Mouse (Mus musculus): ENCODE results near the gene Ulk4. TPM values are rescaled to one million over a fixed set of nuclear protein-coding genes. Genes with fewer than 3 reads are reported as not detected.

Gene Ulk4
- total and polyA plus RNA-seq, 3 experiments: 0.18 to 2.3 (median 0.30) TPM

- Histone ChIP-seq H3K79me2 (replicated peaks; ENCODE audit: control insufficient read depth, insufficient read depth, low read length) (no peaks in the 10 kb centered on the region), H3K9ac (ENCODE audit: low read depth, low read length) (no peak overlapping the region), H3K36me3 (ENCODE audit: control insufficient read depth, insufficient read depth, low read length) (no peaks in the 10 kb centered on the region), H3K4me3 (no peak overlapping the region), H3K27ac (no peak overlapping the region), H3K27me3 (ENCODE audit: control insufficient read depth, insufficient read depth, low read length) (no peaks in the 10 kb centered on the region), H3K4me1 (ENCODE audit: control insufficient read depth, insufficient read depth, low read length) (no peaks in the 10 kb centered on the region)
- TF ChIP-seq EP300 (IDR thresholded peaks at IDR 0.05; ENCODE audit: insufficient read depth, low read depth, low read length) (no peak), POLR2A (IDR thresholded peaks at IDR 0.05; ENCODE audit: insufficient read depth, low read depth, low read length) (no peak), CTCF (IDR thresholded peaks at IDR 0.05) (no peak)
- intact Hi-C loops (cut with DNase I): no loop called here
- 37% methylated on average over 11 of the region's 11 CpGs for WGBS
- DNase-seq: no peak
Measured at GRCm38 (mm10) chr9:121107101-121107500, 169.9 kb downstream of the Ulk4 start.

- no peaks in the 10 kb centered on the region for H3K79me2 ChIP-seq (replicated peaks; ENCODE audit: control insufficient read depth, insufficient read depth, low read length)
- H3K36me3 ChIP-seq (ENCODE audit: control insufficient read depth, insufficient read depth, low read length): no peaks in the 10 kb centered on the region
- H3K27ac ChIP-seq: no peak overlapping the region
- no peak for TF ChIP-seq POLR2A (IDR thresholded peaks at IDR 0.05; ENCODE audit: insufficient read depth, low read depth, low read length)
- TF ChIP-seq EP300 (IDR thresholded peaks at IDR 0.05; ENCODE audit: insufficient read depth, low read depth, low read length): no peak
- no peak for TF ChIP-seq CTCF (IDR thresholded peaks at IDR 0.05)
- no peaks in the 10 kb centered on the region for H3K4me1 ChIP-seq (ENCODE audit: control insufficient read depth, insufficient read depth, low read length)
- no peak for DNase-seq
- no peaks in the 10 kb centered on the region for H3K27me3 ChIP-seq (ENCODE audit: control insufficient read depth, insufficient read depth, low read length)
- intact Hi-C loops (cut with DNase I): no loop called here
- H3K4me3 ChIP-seq: no peak overlapping the region
- 83% methylated on average over 10 of the region's 10 CpGs for WGBS
- no peak overlapping the region for H3K9ac ChIP-seq (ENCODE audit: low read depth, low read length)
Measured at GRCm38 (mm10) chr9:121101516-121101915, 175.5 kb downstream of the Ulk4 start.

- no peak overlapping the region for H3K4me3 ChIP-seq
- no peak overlapping the region for H3K9ac ChIP-seq (ENCODE audit: low read depth, low read length)
- H3K79me2 ChIP-seq (replicated peaks; ENCODE audit: control insufficient read depth, insufficient read depth, low read length): no peaks in the 10 kb centered on the region
- no peak overlapping the region for H3K27ac ChIP-seq
- no peak for DNase-seq
- no peaks in the 10 kb centered on the region for H3K4me1 ChIP-seq (ENCODE audit: control insufficient read depth, insufficient read depth, low read length)
- TF ChIP-seq POLR2A (IDR thresholded peaks at IDR 0.05; ENCODE audit: insufficient read depth, low read depth, low read length) (no peak), EP300 (IDR thresholded peaks at IDR 0.05; ENCODE audit: insufficient read depth, low read depth, low read length) (no peak), CTCF (IDR thresholded peaks at IDR 0.05) (no peak)
- intact Hi-C loops (cut with DNase I): no loop called here
- WGBS: 91% methylated on average over 10 of the region's 10 CpGs
- no peaks in the 10 kb centered on the region for H3K27me3 ChIP-seq (ENCODE audit: control insufficient read depth, insufficient read depth, low read length)
- H3K36me3 ChIP-seq (ENCODE audit: control insufficient read depth, insufficient read depth, low read length): no peaks in the 10 kb centered on the region
Measured at GRCm38 (mm10) chr9:121099453-121099852, 177.5 kb downstream of the Ulk4 start.

GRCm38 (mm10) chr9:121093760-121094159 lies 183.2 kb downstream of the Ulk4 start:
- intact Hi-C loops (cut with DNase I): loop anchor here (2.0 kb wide), 1 partner anchor 493 kb away; no protein-coding TSS in a partner anchor
- H3K4me3 ChIP-seq: no peak overlapping the region
- H3K36me3 ChIP-seq (ENCODE audit: control insufficient read depth, insufficient read depth, low read length): no peaks in the 10 kb centered on the region
- no peak for DNase-seq
- H3K79me2 ChIP-seq (replicated peaks; ENCODE audit: control insufficient read depth, insufficient read depth, low read length): no peaks in the 10 kb centered on the region
- H3K4me1 ChIP-seq (ENCODE audit: control insufficient read depth, insufficient read depth, low read length): no peaks in the 10 kb centered on the region
- 80% methylated on average over 7 of the region's 7 CpGs for WGBS
- H3K27me3 ChIP-seq (ENCODE audit: control insufficient read depth, insufficient read depth, low read length): no peaks in the 10 kb centered on the region
- no peak overlapping the region for H3K9ac ChIP-seq (ENCODE audit: low read depth, low read length)
- H3K27ac ChIP-seq: no peak overlapping the region
- TF ChIP-seq EP300 (IDR thresholded peaks at IDR 0.05; ENCODE audit: insufficient read depth, low read depth, low read length) (no peak), POLR2A (IDR thresholded peaks at IDR 0.05; ENCODE audit: insufficient read depth, low read depth, low read length) (no peak), CTCF (IDR thresholded peaks at IDR 0.05) (no peak)

- Histone ChIP-seq H3K27ac (no peak overlapping the region), H3K9ac (ENCODE audit: low read depth, low read length) (no peak overlapping the region), H3K79me2 (replicated peaks; ENCODE audit: control insufficient read depth, insufficient read depth, low read length) (no peaks in the 10 kb centered on the region), H3K4me1 (ENCODE audit: control insufficient read depth, insufficient read depth, low read length) (no peaks in the 10 kb centered on the region), H3K4me3 (no peak overlapping the region), H3K36me3 (ENCODE audit: control insufficient read depth, insufficient read depth, low read length) (no peaks in the 10 kb centered on the region), H3K27me3 (ENCODE audit: control insufficient read depth, insufficient read depth, low read length) (no peaks in the 10 kb centered on the region)
- no peak for DNase-seq
- WGBS: 79% methylated on average over 5 of the region's 5 CpGs
- TF ChIP-seq CTCF (IDR thresholded peaks at IDR 0.05) (peak; percentile 53), POLR2A (IDR thresholded peaks at IDR 0.05; ENCODE audit: insufficient read depth, low read depth, low read length) (no peak)
- intact Hi-C loops (cut with DNase I): loop anchor here (2.0 kb wide), 1 partner anchor 492 kb away; no protein-coding TSS in a partner anchor
Measured at GRCm38 (mm10) chr9:121092568-121092967, 184.4 kb downstream of the Ulk4 start.

- intact Hi-C loops (cut with DNase I): no loop called here
- no peak for DNase-seq
- H3K4me3 ChIP-seq: no peak overlapping the region
- H3K4me1 ChIP-seq (ENCODE audit: control insufficient read depth, insufficient read depth, low read length): no peaks in the 10 kb centered on the region
- no peak for TF ChIP-seq POLR2A (IDR thresholded peaks at IDR 0.05; ENCODE audit: insufficient read depth, low read depth, low read length)
- no peak for TF ChIP-seq CTCF (IDR thresholded peaks at IDR 0.05)
- no peak for TF ChIP-seq EP300 (IDR thresholded peaks at IDR 0.05; ENCODE audit: insufficient read depth, low read depth, low read length)
- WGBS: 86% methylated on average over 10 of the region's 10 CpGs
- no peaks in the 10 kb centered on the region for H3K36me3 ChIP-seq (ENCODE audit: control insufficient read depth, insufficient read depth, low read length)
- no peaks in the 10 kb centered on the region for H3K27me3 ChIP-seq (ENCODE audit: control insufficient read depth, insufficient read depth, low read length)
- H3K9ac ChIP-seq (ENCODE audit: low read depth, low read length): no peak overlapping the region
- H3K79me2 ChIP-seq (replicated peaks; ENCODE audit: control insufficient read depth, insufficient read depth, low read length): no peaks in the 10 kb centered on the region
- H3K27ac ChIP-seq: no peak overlapping the region
Measured at GRCm38 (mm10) chr9:121091016-121091735, 185.8 kb downstream of the Ulk4 start.
